Mouse (Mus musculus) erythroblast, embryonic 14.5 days (primary cell): ENCODE measurements around the gene Vamp9.

Experiments used
- GATA1 ChIP-seq: IDR thresholded peaks from 2 replicates; pipeline ENCODE4 v1.6.1; 2012; ENCODE audit warnings: low read length, inconsistent platforms, mixed read lengths
- TAL1 ChIP-seq: IDR thresholded peaks from 3 replicates; pipeline ENCODE4 v1.6.1; 2012; ENCODE audit warnings: low read length, inconsistent platforms, mixed read lengths

- no peak for TF ChIP-seq GATA1
- TF ChIP-seq TAL1: no peak
Observed at GRCm38 (mm10) chr5:99976334-99976955, 70.4 kb downstream of the Vamp9 start.
